In the genomic region with DNA sequence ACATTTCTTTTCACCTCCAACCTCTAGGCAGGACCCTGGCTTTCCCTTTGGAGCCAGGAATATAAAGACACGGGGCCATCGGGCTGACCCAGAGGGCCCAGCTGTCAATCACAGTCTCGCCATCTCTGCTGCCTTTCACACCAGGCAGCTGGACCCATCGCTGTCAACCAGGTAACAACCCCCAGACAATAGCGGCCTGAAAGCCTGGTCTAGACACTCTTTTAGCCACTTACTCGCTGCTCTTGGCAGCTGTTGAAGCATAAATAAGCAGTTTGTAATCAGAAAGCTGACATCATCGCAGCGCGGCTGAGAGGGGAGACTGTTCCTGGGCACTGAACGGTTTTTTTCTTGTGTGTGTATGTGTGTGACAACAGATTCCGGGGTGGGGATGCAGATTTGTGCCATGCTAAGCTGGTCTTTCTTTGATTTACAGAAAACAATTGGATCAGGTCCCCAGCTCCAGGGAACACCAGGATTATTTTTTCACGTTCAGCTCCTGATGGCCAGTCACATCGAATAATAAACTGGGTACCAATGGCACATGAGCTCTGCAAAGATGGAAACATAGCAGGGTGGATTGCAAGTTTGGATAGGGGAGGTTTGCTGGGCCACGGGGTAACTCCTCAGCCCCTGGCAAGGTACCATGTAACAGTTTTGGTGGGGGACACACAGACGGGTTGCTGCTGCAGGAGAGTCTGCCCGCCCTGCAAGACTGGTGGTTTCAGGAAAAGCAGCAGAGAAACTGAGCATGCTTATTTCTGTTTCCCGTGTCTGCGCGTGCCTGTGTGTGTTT, we compare ENCODE assay signal across 8 mouse cellular contexts.
DNase-seq lines count a peak whose midpoint lies in the region.

No protein-coding gene starts in this region.

- DNase-seq in adrenal gland, postnatal 14 days: peak; percentile 7
- DNase-seq in adrenal gland, adult 2 months: no peak
- DNase-seq in right cerebral cortex, adult 2 months (ENCODE audit: low spot score in 2 of 2): peak; percentile 21 to 52
- no peak for DNase-seq in right cerebral cortex, postnatal 36 days (ENCODE audit: low spot score in 2 of 2)
- DNase-seq in layer of hippocampus, postnatal 36 days: peak; percentile 14 to 34
- DNase-seq in retina, postnatal 1 day: peak; percentile 84
- no peak for DNase-seq in thymus, postnatal 25 days
- no peak for DNase-seq in heart, adult 9 months (ENCODE audit: low spot score in 2 of 2)

Comparison
In these comparisons a context has a peak if more than half of its experiments do, and no peak if none do; other contexts are left out.
1. DNase-seq: peak in adrenal gland, postnatal 14 days (single experiment), right cerebral cortex, adult 2 months (2 of 2), layer of hippocampus, postnatal 36 days (2 of 2) and retina, postnatal 1 day (single experiment); none in adrenal gland, adult 2 months (single experiment), right cerebral cortex, postnatal 36 days (0 of 2), thymus, postnatal 25 days (single experiment) and heart, adult 9 months (0 of 2).